Mouse (Mus musculus): ENCODE measurements around the gene Prr7.

The Prr7 gene

GRCm38 (mm10) chr13:55476256-55476655 lies 12.2 kb downstream of the Prr7 start:
- DNase-seq (ENCODE audit: low spot score in 2 of 2): no peak

DNA sequence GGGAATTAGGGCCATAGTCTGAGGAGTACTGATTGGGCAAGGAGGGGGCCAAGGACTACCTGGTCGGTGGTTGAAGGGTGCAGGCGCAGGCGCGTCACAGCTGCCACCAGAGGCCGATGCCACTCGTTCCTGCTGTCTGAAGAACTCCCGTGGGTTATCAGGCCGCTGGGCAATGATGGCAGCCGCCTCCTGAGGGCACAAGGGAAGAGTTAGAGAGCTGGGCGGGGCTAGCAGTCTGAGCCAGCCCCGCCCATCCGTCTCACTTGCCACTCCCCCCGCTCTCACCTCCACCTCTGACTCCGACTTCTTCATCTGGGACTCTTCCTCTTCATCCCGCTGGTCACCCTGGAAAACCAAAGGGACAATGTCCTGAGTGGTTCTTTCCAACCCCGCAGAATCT lies 13.4 kb downstream of the Prr7 start:
- no peak for DNase-seq (ENCODE audit: low spot score in 2 of 2)

DNA sequence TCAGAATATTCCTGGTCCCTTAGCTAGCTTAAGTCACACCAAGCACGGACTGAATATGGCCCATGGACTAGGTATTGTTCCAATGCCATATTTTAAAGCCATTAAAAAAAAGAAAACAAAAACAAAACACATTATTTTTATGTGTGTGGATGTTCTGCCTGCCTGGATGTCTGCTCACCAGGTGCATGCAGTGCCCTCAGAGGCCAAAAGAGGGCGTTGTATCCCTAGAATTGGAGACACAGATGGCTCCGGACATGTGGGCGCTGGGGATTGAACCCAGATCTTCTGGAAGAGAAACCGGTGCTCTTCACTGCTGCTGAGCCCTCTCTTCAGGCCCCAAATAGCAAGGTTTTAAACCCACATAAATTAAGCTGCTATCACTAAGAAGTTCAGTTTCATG lies 14.0 kb downstream of the Prr7 start:
- peak in 1 of 2 experiments; percentile 51 for DNase-seq (ENCODE audit: low spot score in 2 of 2)

GRCm38 (mm10) chr13:55479008-55479407 lies 14.9 kb downstream of the Prr7 start:
- no peak for DNase-seq (ENCODE audit: low spot score in 2 of 2)

DNA sequence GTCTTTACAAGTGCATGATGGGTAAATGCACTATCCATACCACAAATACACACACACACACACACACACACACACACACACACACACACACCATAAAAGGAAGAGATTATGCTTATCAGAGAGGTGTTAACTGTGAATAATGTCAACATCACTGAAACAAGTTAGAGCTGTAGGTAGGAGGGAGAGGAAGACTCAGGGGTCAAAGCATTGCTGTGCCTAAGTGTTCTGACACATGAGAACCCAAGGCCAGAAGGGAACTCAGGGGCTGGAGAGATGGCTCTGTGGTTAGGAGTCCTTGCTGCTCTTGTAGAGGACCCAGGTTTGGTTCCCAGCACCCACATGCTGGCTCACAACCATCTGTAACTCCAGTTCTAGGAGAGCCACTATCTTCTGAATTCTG lies 15.9 kb downstream of the Prr7 start:
- DNase-seq (ENCODE audit: low spot score in 2 of 2): no peak

GRCm38 (mm10) chr13:55482542-55482941 lies 18.5 kb downstream of the Prr7 start:
- DNase-seq (ENCODE audit: low spot score in 2 of 2): no peak

DNA sequence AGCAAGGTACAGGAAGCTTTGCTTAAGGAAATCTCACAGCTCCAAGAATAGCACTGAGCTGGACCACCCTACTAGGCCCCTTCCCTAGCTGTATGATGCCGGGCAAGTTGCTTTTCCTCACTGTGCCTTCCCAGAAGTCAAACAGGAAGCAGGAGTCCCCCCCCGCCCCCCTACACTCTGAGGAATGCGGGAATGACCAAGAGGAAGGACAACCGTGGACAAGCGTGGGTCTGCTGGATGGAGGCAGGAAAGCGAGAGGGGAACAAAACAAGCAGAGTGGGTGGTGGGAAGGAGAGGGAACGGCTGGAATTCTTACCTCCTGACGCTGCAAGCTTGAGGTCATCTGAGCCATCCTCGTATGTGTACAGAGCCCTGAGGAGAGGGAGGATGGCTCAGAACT lies 19.0 kb downstream of the Prr7 start:
- DNase-seq (ENCODE audit: low spot score in 2 of 2): no peak

GRCm38 (mm10) chr13:55483593-55483992 lies 19.5 kb downstream of the Prr7 start:
- peak; percentile 92 to 96 for DNase-seq (ENCODE audit: low spot score in 2 of 2)

DNA sequence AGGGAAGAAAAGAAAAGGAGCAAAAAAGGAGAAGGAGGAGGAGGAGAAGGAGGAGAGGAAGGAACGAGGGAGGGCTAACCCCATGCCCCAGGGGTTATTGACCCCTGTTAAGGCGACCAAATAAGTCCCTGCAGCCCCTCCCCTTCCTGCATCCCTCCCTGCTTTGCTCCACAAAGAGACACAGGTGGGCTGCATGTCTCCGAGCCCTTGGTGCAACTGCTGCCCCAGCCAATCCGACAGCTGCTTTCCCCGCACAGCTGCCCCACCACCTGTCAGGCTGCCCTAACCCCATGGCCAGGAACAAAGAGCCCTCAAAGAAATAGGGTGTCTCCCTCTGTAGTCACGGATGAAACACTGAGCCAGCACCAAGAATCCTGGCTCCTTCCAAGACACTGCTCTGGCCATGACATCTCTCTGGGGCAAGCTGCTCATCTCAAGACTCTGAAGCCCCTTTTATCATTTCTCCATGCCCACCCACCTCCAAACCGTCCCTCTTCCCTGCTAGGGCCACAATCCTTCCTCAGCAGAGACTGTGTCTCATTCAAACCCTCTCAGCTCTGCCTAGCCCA lies 20.5 kb downstream of the Prr7 start:
- no peak for DNase-seq (ENCODE audit: low spot score in 2 of 2)

DNA sequence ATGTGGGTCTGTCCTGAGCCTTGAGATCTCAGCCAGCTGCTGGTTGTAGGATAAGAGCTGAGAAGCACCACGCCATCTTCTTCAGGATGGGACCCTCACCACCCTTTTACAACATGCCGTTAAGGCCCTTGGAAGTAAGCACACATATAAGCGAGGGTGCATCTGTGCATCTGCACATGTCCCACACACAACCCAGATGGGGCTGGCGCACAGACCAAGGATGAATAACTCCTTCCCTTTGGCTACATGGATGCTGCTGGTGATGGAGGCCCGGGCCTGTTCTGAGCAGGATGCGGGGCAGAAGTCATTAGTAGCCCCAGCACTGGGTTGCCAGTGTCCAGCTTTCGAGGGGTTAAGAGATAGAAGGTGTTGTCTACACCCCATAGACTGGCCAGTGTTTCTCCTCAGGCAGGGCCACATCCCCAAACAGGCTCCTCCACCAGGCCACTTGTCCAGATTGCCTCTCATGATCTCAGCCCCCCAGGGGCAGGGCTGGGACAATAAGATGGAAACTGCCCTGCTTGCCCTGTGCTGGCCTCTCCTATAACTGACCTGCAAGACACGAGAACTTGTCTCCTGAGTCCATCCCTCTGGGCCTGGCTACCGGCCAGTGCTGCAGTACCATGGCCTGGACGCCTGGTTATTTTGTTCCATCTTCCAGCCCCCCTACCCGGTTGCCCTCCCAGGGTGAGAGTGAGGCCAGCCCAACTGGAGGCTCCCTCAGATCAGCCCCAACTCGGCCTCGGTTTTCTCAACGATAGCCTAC lies 22.1 kb downstream of the Prr7 start:
- no peak for DNase-seq (ENCODE audit: low spot score in 2 of 2)

DNA sequence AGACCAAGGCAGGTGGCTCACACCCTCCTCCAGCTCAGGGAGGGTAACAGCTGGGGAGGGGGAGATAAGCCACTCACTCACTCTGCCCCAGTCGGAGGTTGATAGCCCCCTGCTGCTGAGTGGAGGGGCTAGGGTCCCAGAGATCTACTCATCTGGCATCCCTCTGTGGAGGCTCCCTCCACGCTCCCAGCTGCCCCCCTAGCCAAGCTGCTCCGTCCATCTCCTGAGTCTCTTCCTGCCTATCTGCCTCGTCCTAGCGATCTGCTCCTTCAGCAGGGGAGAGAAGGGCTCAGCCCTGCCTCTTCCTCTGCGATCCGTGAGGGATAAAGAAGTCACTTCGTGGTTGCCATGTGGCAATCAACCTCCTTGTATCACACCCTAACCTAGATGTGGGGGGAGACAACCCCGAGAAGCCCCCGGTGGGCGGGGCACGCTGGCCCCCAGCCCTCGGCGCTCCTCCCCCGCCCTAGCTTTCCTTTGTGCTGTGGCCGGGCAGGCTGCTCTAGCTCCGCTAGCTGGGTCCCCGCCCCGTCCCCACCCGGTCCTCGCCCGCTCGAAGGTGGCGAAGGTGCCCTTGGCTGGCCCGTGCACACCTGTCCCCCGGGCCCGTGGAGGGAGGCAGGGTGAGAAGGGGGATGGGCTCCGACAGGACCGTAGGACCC lies 23.0 kb downstream of the Prr7 start:
- no peak for DNase-seq (ENCODE audit: low spot score in 2 of 2)

GRCm38 (mm10) chr13:55487578-55488498 lies 23.8 kb downstream of the Prr7 start, which contains the start of gene Dbn1:
Gene Dbn1, minus strand, starts transcription at chr13:55488111.
- DNase-seq (ENCODE audit: low spot score in 2 of 2): peak in 1 of 2 experiments; percentile 61

DNA sequence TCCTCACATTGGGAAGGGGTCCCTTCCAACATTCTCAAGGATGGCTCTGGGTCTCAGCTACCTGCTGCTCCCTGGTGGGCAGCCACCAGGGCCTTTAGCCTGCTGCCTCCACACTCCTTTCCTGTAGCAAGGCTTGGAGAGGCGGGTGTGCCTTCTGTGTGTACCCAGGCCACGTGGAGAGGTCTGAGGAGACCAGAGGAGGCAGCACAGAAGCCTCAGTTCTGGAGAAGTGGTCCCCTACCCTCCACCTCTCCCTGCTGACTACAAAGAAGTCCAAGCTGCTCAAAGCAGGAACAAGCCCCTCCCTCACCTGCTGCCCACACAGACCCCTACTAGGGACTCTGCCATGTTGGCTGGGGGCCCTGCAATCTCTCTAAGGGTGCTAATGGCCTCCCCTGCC lies 30.2 kb downstream of the Prr7 start:
- no peak for DNase-seq (ENCODE audit: low spot score in 2 of 2)

DNA sequence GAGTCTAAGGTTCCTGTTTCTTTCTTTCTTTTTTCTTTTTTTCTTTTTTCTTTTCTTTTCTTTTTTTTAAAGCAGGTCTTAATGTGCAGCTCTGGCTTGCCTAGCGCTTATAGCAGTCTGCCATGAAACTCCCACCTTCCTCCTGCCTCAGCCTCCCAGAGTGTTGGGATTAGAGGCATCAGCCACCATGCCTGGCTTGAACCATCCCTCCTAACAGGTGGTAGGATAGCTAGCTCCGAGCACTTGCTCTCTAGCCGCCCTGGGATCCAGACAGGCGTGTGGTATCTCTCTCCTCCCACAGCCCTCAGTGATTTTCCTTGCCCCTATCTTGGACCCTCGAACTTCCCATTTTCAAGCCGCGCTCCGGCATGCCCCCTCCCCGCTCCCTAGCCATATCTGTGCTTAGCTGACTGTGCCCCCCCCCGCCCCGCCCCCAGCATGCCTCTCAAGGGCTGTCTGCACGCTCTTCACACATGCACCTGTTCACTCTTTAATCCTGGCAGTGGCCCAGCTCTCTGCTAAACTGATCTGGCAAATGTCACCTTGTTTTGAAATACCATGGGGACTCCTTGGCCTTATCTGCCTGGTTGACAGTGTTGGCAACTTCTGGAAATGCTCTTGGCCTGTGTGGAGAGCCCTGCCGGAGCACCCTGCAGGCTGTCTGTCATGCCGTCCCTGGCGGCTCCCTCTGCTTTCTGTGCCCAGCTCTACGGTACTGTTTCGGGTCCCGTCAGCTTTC lies 31.0 kb downstream of the Prr7 start:
- no peak for DNase-seq (ENCODE audit: low spot score in 2 of 2)

GRCm38 (mm10) chr13:55495702-55496101 lies 31.6 kb downstream of the Prr7 start:
- DNase-seq (ENCODE audit: low spot score in 2 of 2): no peak

- no peak for DNase-seq (ENCODE audit: low spot score in 2 of 2)
Measured at GRCm38 (mm10) chr13:55496661-55497060, 32.6 kb downstream of the Prr7 start.

DNA sequence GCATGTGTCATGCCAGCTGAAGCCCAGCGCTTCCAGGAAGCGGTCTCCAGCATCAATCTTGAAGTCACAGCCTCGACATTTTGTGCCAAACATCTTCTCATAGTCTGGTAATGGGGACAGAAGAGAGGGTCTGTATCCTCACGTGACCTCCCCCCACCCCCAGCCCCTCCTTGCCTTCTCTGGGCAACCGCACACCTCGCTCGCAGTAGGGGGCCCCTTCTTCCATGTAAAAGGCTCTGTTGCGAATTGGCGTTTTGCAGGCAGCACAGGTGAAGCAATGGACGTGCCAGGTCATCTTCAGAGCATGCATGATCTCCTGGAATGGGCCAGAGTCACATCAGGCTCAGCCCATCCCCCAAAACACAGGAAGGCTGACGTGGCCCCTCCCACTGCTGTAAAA lies 34.8 kb downstream of the Prr7 start:
- DNase-seq (ENCODE audit: low spot score in 2 of 2): no peak

DNA sequence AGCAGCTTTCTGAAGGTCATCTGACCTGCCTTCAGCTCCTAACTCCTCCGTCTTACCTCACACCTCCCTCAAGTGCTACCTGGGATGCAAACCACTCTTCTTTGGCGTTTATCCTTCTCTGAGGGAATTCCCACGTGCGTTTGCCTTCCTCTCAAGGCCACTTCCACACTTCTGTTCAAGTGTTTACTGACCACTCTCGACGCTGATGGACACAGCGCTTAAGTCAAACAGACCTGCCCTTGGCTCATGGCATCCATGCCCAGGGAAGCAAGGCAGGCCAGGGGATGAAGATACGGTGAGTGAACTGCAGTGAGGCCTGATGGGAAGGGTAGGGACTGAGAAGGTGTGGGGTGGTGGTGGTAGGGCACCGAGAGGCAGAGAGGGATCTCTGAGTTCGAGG lies 36.5 kb downstream of the Prr7 start:
- DNase-seq (ENCODE audit: low spot score in 2 of 2): no peak

DNA sequence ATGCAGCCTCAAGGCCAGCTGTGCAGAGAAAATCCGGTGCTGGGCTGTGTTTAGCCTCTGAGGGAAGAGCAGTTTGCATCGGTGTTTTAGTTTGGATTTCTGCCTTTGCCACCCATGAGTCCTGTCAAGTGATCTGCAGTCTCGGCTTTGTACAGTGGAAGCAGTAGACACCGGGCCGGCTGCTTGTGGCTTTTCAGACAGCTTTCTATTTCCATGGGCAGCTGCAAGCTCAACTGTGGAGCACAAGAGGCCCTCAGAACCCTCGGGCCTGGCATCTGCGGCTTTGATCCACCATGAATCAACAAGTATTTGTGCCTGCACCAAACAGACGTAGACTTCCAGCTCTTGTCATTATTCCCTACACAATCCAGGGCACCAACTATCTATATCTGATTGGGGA lies 38.3 kb downstream of the Prr7 start:
- DNase-seq (ENCODE audit: low spot score in 2 of 2): no peak

- no peak for DNase-seq (ENCODE audit: low spot score in 2 of 2)
Measured at GRCm38 (mm10) chr13:55504390-55504789, 40.3 kb downstream of the Prr7 start.

GRCm38 (mm10) chr13:55505810-55506209 lies 41.7 kb downstream of the Prr7 start:
- DNase-seq (ENCODE audit: low spot score in 2 of 2): no peak
